Mouse (Mus musculus) heart, embryonic 11.5 days (tissue): ENCODE data around the gene Mbtps2. TPM values are rescaled to one million over a fixed set of nuclear protein-coding genes. Genes with fewer than 3 reads are reported as not detected.

Source experiments
- polyA plus RNA-seq: library from polyadenylated mRNA; unstranded; fragments of >200 nt; fragmentation: Nextera tagmentation; extraction: Ambion mirVana; gene quantifications from 2 replicates; pipeline ENCODE4 v1.2.1, GENCODE M21; 2014

Mbtps2 gene
- polyA plus RNA-seq, 1 experiment from 2014 or later, result 14.9 TPM

Other genes starting within 250 kb of the Mbtps2 start
- 0.20 and 0.33 TPM in 2 replicates for gene Phex, start 183.4 kb downstream of the Mbtps2 start, polyA plus RNA-seq
- 74.5 and 75.4 TPM in 2 replicates for gene Sms, start 106.4 kb downstream of the Mbtps2 start, polyA plus RNA-seq
- 3.5 and 5.0 TPM in 2 replicates for gene Yy2, start 29.7 kb downstream of the Mbtps2 start, polyA plus RNA-seq
- 707 and 731 TPM in 2 replicates for gene Smpx, start 100.2 kb upstream of the Mbtps2 start, polyA plus RNA-seq
- gene Klhl34, start 219.7 kb upstream of the Mbtps2 start, polyA plus RNA-seq, result 0.25 and 0.39 TPM in 2 replicates